Mouse (Mus musculus): ENCODE results near the gene H3f3b.
A peak's percentile ranks its signal among the peaks of the same experiment; 100 is the strongest.

The H3f3b gene

DNA sequence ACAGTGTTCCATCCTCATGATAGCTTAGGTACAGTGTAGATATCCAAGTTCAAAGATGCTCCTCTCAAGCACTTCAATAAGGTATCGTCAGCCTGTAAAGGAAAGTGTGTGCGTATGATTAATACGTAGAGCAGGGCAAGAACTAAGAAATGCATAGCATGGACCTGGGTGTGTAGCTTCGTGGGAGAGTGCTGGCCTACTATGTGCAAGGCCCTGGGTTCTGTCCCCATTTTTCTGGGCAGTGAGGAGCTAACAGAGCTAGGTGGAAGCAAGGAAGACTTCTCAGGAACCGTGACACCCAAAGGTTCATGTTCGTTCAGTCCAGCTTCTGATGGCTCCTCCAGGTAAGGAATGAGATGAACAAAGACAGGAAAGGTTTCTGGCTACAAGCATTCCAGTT lies 17.4 kb upstream of the H3f3b start:
- DNase-seq = no peak

DNA sequence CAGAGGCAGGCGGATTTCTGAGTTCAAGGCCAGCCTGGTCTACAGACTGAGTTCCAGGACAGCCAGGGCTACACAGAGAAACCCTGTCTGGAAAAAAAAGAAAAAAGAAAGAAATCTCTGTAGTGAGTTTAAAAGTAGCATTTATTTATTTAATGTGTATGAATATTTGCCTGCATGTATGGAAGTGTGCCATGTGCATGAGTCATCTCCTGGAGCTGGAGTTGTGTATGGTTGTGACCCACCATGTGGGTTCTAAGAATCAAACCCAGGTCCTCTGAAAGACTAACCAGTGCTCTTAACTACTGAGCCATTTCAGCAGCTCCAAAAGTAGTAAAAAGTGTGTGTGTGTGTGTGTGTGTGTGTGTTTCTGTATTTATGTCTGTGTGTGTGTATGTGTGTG lies 15.5 kb upstream of the H3f3b start:
- DNase-seq = no peak

DNA sequence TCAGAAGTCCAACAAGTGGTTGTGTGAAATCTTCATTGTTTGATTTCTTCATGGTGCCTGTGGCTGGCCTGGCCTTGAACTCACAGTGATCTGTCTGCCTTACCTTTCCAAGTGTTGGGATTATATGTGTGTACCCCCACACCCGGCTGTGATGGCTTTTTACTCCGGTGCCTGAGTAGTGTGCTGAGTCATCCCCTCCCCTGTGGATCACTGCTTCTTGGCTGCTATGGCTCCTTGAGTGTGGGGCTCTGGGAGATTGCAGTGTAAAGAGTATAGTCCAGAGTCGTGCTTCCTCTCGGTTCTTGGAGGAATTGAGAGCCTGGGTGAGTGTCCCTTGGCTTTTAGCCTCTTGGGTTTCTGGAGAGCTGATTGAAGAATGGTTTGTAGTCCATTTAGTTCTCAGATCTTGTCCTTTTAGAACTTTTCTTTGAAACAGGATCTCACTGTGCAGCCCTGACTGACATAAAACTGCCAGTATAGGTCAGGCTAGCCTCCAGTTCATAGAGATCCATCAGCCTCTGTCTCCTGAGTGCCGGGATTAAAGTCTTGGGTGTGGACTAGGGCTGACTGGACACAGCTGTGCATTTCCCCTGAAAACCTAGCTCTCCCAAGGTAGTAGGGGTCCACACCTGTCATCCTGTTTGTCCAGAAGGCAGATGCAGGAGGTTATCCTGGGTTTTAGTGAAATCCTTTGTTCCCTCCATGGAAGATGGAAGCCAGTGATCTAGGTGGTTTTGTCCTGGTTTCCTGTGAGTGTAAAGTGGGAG lies 14.8 kb upstream of the H3f3b start:
- DNase-seq = no peak

DNA sequence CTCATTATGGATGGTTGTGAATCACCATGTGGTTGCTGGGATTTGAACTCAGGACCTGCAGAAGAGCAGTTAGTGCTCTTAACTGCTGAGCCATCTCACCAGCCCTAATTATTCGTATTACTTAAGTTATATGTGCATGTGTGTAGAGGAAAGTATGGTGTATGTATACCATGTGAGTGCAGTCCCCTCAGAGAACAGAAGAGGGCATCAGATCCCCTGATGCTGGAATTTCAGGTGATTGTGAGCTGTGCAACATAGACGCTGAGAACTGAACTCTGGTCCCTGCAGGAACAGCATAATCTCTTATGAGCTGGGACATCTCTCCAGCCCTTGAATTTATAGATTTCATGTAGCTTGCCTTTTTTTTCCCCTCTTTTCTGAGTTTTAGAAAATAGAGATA lies 14.1 kb upstream of the H3f3b start:
- no peak for DNase-seq

DNA sequence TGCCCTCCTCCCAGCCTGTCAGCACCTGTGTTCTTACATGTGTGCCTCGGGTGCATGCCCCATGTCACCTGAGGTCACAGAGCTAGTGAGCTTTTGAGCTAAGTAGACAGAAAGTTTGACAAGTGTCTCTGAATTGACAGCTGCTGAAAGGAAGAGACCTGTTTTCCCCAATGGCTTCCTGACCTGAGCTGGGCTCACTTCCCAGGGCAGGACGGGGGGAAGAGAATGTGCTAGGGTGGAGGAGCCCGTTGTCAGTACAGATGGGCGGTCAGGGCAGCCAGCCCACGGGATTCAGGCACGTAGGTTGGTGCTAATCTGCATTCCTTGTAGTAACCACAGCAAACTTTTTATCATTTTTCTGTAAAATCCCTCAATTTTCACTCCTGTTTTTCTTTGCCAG lies 12.8 kb upstream of the H3f3b start:
- no peak for DNase-seq

DNA sequence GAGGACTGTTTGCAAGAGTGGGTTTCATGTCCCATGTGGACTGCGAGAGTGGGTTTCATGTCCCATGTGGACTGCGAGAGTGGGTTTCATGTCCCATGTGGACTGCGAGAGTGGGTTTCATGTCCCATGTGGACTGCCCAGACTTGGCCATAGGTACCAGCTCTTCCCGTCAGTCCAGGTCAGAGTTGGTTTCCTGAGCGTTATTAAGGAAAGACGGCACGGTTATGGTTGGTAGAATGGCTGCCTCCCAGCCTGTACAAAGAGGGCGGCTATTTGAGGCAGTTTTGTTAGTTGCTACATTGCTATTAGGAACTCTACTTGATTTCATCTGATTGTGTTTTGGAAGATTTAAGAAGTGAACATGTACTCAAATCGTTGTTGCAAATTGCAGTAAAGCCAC lies 10.1 kb upstream of the H3f3b start:
- no peak for DNase-seq

DNA sequence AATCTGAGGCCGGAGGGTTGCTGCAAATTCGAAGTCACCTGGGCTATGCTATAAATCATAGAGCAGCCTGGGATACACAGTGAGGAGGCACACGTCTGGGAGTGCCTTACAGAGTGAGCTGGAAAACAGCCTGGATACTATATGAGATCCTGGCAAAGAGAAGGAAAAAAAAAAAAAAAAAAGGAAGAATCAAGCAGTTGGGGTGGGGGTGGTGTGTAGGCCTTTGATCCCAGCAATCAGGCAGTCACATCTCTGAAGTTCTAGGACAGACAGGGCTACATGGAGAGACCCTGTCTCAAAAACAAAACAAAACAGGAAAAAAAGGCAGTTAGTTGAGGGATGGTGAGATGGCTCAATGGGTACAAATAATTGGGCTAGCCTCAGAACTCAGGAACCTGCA lies 8.9 kb upstream of the H3f3b start:
- DNase-seq = no peak

DNA sequence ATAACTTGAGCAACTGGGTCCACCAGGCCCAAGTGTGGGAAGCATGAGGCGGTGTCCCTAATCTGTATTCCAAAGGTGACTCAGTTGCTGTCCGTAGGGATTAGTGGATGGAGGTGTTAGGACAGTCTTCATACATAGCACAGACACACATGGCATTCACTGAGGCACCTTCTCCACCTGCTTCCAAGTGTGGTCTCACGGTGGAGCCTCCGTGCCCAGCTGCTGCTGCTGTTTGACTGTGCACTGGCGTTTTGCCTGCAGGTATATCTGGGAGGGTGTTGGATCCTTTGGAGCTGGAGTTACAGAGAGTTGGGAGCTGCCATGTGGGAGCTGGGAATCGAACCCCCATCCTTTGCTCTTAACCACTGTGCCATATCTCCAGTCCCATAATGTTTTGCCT lies 6.8 kb upstream of the H3f3b start:
- no peak for DNase-seq

DNA sequence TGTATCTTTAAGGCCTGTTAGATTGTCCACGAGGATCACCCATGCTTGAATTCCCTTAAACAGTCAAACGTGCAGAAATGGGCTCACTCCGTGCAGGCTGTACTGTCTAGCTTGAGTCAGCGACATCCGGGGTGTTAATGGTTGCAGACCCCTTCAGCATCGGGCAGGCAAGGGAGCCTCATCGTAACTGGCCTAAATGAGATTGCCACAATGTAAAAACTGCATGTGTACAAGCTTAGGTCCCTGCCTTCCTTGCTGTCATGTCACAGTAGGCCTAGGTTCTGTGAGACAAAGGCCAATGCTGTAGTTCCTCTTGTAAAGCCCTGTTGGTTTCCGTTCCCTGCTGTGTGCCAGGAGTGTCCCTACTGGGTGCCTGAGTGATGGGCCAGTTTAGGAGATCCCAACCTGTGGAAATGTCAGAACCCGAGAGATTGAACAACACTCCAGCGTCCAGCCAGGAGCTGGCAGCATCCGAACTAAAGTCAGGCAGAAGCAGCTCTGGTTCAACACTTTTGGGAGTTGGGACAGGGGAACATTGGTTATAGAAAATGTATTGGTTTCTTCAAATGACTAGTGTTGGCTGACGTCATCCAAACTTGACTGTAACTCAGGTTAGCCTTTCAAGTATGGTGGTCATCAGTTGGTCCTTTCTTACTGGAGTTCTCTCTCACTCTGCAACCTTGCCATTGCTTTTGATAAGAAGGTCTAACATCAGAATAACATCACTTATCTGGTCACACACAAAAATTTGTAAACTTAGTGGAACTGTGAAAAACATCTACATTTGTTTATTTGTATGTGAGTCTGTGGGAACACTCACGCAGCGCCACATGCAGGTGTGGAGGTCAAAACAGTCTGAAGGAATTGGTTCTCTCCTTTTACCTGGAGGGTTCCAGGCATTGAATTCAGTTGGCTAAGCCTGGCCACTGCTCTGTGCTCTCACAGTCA lies 3.4 kb upstream of the H3f3b start:
- DNase-seq = peak; percentile 53 to 65

DNA sequence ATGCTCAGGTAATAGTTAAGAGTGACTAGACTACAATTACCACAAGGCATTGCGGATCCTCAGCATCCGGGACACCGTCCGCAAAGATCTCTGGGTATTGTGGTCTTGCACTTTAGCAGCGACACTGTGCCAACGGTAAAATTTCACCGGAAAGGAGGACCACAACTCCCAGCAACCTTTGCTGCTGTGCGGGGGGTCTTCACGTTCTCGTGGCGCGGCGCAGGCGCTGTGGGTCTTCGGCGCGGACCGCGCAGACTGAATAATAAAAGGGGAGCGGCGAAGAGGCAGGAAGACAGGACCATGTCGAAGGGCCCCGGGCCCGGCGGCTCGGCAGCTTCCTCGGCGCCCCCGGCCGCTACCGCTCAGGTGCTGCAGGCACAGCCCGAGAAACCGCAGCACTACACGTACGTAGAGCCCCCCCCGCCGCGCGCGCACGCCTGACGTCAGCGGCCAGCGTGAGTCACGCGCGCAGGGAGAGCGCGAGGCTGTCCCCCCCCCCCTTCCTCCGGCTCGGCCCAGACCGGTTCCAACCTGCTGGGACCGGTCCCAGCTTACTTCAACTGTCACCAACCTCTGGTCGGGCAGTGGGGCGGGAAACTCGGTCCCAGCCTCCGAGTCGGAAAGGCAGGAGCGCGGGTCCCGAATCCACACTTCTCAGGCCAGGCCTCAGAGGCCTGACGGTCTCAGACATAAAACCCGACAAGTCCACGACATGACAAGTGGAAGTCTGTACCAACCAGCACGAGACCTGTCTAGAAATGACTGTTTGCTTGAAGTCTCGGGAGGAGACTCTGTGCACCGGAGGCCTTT lies 2.5 kb upstream of the H3f3b start, which contains the start of gene Unk:
Gene Unk (plus strand): TSS at position 235 of the 810 bp plus-strand sequence.
- peak; percentile 99 to 100 for DNase-seq

DNA sequence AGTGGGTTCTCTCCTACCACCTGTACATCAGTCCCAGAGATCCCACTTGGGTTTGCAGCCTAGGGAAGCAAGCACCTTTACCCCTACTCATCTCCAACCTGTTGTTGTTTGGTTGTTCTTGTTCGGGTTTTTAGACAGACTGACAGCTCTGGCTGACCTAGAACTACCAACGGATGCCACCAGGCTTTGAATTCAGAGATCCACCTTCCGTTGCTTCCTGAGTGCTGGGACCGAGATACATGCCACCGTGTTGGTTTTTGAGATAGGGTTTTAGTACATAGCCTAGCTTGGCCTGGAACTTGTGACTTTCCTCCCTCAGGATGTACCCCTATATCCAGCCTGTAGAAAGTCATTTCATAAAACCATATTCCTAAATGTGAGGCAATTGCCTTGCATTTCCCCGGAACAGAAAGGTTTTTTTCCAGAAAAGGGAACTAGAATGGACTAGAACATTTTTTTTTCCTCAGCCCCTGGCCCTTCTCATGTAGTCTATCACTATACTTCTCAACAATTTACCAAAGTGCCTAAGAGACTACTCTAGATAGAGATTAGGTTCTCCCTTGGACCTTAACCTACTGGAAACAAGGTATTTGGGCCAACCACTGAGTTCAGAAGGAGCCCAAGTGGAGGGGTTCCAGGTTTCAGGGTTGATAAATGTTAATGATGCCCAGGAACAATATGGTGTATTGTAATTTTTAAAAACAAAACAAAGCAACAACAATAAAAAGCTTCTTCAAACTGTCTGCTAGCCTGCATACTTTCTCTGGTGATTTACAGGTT lies 1.5 kb upstream of the H3f3b start:
- no peak for DNase-seq

DNA sequence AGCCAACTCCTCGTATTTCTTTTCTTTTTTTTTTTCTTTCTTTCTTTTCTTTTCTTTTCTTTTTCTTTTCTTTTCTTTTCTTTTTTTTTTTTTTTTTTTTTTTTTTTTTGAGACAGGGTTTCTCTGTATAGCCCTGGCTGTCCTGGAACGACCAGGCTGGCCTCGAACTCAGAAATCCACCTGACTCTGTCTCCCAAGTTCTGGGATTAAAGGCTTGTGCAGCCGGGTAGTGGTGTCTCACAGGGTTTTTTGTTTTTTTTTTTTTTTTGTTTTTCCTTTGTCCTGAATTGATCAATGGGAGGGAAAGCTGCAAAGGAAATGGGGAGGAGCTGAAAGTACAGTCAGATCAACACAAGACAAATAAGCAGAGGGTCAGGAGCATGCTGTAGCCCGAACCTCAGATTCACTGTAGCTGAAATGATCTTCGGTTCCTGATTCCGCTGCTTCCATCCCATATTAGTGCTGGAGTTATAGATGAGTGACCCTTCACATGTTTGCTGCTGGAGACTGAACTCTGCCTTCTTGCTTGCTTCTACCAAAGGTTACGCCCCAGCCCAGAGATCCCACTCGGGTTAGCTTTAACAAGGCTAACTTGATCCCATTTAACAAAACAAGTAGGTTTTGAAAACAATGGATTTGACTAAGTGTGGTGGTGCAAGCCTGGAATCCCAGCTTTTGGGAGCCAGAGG lies 559 bp upstream of the H3f3b start:
- no peak for DNase-seq

DNA sequence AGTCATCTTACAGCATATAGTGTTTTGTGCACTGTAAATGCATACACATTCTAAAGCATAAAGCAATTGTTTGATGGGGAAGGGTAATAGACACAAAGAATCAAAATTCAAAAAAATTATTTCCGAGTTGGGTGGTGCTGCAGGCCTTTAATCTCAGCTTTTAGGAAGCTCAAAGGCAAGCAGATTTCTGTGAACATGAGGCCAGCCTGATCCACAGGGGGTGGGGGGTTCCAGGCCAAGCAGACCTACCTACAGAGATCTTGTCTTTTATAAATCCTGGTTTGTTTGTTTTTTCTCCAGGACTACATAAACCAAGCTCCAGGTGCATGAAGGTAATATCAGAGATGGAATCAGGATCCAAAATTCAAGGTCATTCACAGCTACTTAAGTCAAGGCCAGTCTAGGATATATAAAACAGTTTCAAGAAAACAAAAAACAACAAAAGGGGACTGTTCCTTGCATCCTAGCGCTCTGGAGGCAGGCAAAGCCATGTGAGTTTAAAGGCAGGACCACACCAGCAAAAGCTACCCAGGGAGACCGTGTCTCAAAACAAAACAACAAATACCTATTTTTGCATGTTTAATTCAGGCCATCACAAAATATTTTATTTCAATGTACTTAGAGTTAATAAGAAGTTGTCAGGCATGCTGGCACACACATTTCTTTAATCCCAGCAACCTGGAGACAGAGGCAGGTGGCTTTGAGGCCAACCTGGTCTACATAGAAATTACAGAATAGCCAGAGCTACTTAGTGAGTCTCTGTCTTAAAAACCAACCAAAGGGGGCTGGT lies 2.5 kb downstream of the H3f3b start:
- peak; percentile 66 to 75 for DNase-seq

DNA sequence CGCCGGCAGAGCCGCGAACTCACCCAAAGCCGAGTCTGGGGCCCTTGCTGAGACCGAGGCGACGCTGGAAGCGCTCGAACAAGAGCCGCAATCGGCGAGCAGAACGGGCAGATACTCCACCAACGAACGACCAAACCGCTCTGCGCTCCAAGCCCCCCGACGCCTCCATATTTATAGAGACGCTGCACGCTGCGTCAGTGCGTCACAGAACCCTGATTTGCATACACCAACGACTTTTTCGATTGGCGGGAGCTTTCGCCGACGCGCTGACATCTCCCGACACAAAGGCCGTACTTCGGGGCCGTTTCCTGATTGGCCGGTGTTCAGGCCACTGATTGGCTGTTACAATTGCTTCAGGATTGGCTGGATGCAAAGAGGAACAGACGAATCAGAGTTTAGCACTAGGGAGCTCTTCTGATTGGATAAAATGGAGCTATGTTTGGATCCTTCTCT lies 3.4 kb downstream of the H3f3b start:
- peak; percentile 97 for DNase-seq

DNA sequence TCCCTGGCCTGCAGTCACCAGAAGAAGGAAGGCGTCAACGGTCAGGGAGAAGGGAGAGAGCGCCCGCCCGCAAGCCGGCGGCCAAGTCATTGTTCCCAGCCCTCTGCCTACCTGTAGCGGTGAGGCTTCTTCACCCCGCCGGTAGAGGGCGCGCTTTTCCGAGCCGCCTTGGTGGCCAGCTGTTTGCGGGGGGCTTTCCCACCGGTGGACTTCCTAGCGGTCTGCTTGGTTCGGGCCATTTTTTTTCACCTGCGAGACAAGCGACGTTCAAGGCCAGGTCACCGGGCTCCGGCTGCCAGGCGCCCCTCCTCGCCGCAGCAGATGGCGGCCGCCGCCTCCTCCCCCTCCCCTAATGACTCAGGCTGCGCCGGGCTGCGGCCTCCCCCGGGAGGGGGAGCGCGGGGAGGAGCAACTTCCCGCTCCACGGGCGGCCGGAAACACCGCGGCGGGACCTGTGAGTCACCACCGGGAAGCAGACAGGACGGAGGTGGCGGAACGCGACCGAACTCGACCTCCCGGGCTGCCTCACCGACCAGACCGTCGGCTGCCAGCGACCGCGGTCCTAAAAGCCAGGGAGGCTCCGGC lies 3.9 kb downstream of the H3f3b start:
- peak; percentile 90 for DNase-seq

DNA sequence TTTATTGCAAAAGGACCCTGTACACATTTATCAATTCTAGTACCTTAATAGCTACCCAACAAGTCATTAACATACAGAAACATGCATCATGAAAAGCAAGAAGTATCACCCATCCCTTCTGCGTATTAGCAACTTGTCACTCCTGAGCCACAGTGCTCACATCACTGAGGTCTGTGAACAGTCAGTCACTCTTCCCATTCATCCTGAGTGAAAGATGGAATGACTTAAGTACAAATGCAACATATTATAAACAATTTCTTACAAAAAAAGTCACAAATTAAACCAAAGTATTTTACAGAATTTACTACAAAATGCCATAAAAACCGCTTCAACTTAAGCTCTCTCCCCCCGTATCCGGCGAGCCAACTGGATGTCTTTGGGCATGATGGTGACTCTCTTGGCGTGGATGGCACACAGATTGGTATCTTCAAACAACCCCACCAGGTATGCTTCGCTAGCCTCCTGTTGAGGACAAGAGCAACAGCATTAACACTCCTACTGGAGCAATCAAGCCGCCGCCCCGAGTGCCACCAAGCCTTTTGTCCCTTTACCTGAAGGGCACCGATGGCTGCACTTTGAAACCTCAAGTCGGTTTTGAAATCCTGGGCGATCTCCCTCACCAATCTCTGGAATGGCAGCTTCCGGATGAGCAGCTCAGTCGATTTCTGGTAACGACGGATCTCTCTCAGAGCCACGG lies 4.5 kb downstream of the H3f3b start:
- peak in 1 of 2 experiments; percentile 62 for DNase-seq

DNA sequence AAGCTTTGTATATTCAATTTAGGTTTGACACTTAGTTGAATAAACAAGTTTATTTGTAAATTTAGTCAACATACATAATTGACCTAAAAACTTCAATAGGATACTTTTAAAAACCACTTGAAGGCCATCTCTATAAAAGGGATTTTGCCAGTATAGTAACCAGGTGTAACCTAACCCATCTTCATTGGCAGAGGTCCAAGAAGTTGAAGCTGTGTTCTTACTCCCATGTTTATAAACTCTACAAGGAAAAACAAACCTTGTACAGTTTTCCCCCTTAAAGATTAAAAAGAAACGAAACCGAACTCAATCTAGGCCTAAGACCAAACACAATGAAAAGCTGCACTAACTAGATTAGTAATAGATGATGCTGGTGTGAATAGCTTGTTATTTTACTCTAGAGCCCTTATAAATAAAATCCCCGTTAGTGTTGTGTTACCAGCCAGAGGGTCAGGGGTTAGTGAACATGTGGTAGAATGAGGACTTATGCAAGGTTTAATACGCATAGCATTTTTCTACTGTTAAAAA lies 5.4 kb downstream of the H3f3b start:
- peak in 1 of 2 experiments; percentile 64 for DNase-seq

DNA sequence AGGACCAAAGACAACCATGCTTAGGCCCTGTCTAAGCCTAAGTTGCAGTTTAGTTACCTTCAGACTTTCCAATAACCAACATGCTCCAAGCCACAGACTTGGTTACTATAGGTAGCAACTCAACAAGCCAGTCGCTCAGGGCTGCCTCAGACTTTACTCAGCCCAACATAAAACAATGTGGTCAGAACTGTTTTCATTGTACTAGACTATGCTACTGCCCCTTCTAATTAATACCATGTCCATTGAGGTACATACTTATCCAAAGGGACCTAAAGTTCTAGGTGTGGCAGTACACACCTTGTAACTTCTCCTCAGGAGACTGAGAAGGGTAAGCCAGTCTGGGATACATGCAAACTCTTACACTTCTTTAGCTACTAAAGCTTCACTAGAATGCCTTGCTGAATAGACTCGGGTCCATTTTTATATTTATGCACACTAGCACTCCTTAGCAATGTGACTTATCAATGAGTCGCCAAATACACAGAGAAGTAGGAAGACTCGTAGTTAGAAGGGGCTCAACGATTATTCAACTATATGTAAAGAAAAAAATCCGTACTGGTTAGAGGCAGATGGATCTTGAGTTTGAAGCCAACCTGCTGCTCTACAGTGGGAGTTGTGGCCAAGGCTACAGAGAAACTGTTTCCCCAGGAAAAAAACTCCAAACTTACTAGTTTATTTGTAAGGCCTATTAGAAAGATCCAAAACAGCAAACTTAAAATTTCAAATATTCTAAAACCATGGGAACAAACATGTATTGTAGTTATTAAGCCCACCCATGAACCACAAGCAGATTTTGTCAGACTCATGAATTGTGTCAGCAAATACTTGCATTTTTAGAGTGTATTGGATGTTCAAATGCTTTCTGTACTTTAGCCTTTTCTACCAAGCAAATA lies 6.2 kb downstream of the H3f3b start:
- peak in 1 of 2 experiments; percentile 38 for DNase-seq

Measured in cerebellum, postnatal 10 days (tissue).